Mouse (Mus musculus) embryonic facial prominence, embryonic 10.5 days (tissue): ENCODE measurements at regions not wholly inside any gene's neighbourhood (a gene's known extent, or its start where the extent isn't known, plus 50 kb on each side); places are given as distances from the start of the nearest gene placed in this dataset.

Experiments used
- DNase-seq: peaks from one replicate; pipeline ENCODE4 v3.0.0-alpha.2; 2017; ENCODE audit warnings: low spot score
- H3K27ac ChIP-seq: fragments of 300-500 bp; sonication (generic); replicated peaks from 2 replicates; pipeline ENCODE4 v1.5.1; 2016; ENCODE audit warnings: mild to moderate bottlenecking
- H3K27me3 ChIP-seq: fragments of 300-500 bp; sonication (generic); replicated peaks from 2 replicates; pipeline ENCODE4 v1.6.1; 2016; ENCODE audit warnings: low read depth, mild to moderate bottlenecking; ENCODE audit not compliant: poor library complexity, severe bottlenecking
- H3K36me3 ChIP-seq: fragments of 300-500 bp; sonication (generic); replicated peaks from 2 replicates; pipeline ENCODE4 v1.6.1; 2016; ENCODE audit warnings: mild to moderate bottlenecking, moderate library complexity
- H3K4me1 ChIP-seq: fragments of 300-500 bp; sonication (generic); 2 replicates; pipeline ENCODE4 v1.6.1; 2016
- H3K4me3 ChIP-seq: fragments of 300-500 bp; sonication (generic); 2 replicates; pipeline ENCODE4 v1.5.1; 2016; ENCODE audit warnings: mild to moderate bottlenecking, moderate library complexity
- H3K9me3 ChIP-seq: fragments of 300-500 bp; sonication (generic); 2 replicates; pipeline ENCODE4 v1.6.1; 2016; ENCODE audit warnings: mild to moderate bottlenecking
- WGBS: fragments of 180-500 bp; shearing (Covaris S2); methylation state at CpG from one replicate; pipeline ENCODE4 v1.1.7; 2016; 5-methylcytosine and 5-hydroxymethylcytosine counted together

DNA sequence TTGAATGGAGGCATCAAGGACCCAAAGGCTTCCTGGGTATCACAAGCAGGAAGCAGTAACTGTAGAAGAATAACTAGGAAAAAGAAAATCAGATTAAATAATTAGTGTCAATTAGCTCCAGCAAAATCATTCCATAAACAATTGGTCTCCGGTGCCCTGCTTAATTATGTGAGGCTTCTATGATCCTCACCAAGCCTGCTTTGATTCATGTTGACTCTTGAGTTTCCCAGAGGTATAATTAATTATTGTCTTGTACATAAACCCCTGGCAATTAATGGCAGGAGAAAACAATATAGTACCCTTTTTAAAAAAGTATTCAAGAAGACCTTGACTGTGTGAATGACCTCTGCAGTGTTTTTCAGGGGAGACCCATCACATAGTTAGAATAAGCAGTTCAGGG, 61.5 kb upstream of the Sp8 start:
- no peak overlapping the region for H3K27ac ChIP-seq
- H3K4me3 ChIP-seq = no peak overlapping the region
- DNase-seq = no peak
- no peaks in the 10 kb centered on the region for H3K4me1 ChIP-seq
- 63% methylated on average over 1 of the region's 1 CpGs for WGBS
- H3K27me3 ChIP-seq = 0 out of 2 replicates have a peak, but pooled peaks cover 4% of the 10 kb centered on the region
- no peaks in the 10 kb centered on the region for H3K36me3 ChIP-seq
- H3K9me3 ChIP-seq = no peaks in the 10 kb centered on the region

DNA sequence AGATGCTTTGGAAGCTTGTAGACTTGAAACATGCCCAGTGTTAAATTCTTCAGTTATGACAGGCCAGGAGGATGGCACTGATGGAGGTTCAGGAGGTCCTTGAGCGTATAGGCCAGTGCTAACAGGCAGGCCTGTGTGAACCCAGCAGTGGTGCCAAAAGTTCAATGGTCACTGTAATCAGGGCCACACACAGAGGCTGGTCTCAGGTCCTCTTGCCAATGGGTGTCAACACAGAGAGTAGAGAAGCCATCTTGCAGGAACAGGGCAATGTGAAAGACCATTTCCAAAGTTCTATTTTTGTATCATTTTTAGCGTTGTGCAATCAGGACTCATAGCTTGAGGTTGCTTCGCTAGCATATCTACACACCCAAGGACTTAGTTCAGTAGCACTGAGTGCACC, 64.2 kb upstream of the Sp8 start:
- Histone ChIP-seq H3K4me1 (peaks cover 5% of the 10 kb centered on the region; the same call in 1 of the 2 replicates), H3K36me3 (no peaks in the 10 kb centered on the region), H3K4me3 (no peak overlapping the region), H3K9me3 (no peaks in the 10 kb centered on the region), H3K27me3 (peaks cover 6% of the 10 kb centered on the region; the same call in 1 of the 2 replicates), H3K27ac (no peak overlapping the region)
- 85% methylated on average over 3 of the region's 3 CpGs for WGBS
- DNase-seq = no peak

DNA sequence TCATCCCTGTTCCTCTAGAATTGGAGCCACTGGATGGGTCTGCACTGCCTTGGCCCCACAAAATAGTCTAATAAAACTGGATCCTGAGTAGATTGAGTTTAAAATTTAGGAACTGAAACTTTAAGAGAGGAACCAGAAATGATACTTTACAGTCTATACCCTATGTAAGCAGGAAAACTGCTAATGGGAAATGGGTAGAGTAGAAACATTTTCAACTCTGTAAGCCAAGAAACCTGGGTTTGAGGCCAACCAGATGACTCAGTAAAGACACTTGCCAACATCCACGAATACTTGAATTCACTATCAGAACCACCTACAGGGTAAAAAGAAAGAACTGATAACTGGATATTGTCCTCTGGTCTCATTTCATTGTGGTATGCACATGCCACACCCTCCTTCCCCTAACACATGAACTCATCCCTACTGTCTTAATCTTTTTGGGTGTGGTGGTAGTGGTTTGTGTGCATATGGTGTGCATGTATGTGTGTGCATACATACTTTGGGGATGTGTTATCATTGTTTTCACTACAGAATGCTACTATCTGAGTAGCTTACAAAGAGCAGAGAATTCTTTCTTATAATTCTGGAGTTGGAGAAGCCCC, 70.6 kb upstream of the Sp8 start:
- no peak for DNase-seq
- Histone ChIP-seq H3K36me3 (no peaks in the 10 kb centered on the region), H3K27me3 (peaks cover 5% of the 10 kb centered on the region; the same call in 1 of the 2 replicates), H3K27ac (no peak overlapping the region), H3K4me3 (no peak overlapping the region), H3K9me3 (no peaks in the 10 kb centered on the region), H3K4me1 (peaks cover 5% of the 10 kb centered on the region; the same call in 1 of the 2 replicates)
- WGBS = 80% methylated on average over 1 of the region's 1 CpGs

DNA sequence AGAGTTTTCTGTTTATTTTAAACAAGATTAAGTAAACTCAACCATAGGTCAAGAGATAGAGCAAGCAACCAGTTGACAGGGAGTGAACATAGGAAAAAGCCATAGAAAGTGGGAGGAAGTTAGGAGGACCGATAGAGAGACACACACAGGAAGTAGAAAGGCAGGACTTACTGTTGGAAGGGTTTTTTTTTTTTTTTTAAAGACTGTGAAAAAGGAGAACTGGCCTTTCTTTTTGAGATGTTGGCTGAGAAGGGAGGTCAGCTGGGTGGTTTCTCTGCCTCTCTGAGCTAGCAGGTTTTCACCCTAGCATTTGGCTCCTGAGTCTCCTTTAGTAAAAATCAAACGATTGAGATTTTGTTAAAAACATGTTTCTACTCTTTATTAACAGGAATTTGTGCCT, 73.3 kb upstream of the Sp8 start:
- no peak overlapping the region for H3K27ac ChIP-seq
- H3K36me3 ChIP-seq = no peaks in the 10 kb centered on the region
- no peak overlapping the region for H3K4me3 ChIP-seq
- H3K27me3 ChIP-seq = peaks cover 5% of the 10 kb centered on the region; the same call in 1 of the 2 replicates
- DNase-seq = no peak
- no peaks in the 10 kb centered on the region for H3K4me1 ChIP-seq
- WGBS = 78% methylated on average over 2 of the region's 2 CpGs
- no peaks in the 10 kb centered on the region for H3K9me3 ChIP-seq

DNA sequence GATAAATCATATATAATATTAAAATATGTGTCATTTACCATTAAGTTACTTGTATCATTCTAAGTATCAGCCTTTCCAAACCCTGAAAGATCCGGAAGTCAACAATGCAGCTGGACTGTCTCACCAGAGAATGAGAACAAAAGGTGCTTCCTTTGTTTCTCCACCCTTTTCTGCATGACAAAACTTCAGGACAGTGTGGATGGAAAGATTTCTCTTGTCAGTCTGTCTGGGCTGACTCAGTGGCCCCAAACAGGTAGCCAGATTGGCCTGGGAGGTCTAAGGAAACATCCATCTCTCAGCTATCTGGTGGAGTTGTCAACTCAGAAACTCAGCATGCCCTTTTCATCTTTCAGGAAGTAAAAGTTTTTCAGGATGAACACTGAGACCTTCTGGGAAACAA, 79.7 kb upstream of the Sp8 start:
- H3K4me1 ChIP-seq = no peaks in the 10 kb centered on the region
- DNase-seq = no peak
- H3K4me3 ChIP-seq = no peak overlapping the region
- no peaks in the 10 kb centered on the region for H3K27me3 ChIP-seq
- 76% methylated on average over 1 of the region's 1 CpGs for WGBS
- no peak overlapping the region for H3K27ac ChIP-seq
- no peaks in the 10 kb centered on the region for H3K9me3 ChIP-seq
- no peaks in the 10 kb centered on the region for H3K36me3 ChIP-seq

DNA sequence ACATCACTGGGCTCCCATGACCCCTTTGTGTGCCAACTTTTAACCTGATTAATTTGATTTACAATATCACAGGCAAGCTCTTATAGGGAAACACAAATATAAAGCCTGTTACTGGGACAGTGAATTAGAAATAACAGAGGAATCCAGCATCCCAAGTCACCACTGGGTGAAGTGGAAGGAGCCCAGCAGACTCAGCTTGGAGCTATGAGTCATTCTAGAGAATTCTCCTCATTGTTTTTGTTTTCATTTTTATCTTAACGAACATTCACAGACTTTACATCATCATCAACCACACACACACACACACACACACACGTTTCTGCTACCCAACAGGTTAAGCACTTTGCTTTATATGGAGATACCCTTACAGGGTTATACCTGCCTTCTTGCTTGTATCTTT, 92.1 kb upstream of the Sp8 start:
- 83% methylated on average over 2 of the region's 2 CpGs for WGBS
- Histone ChIP-seq H3K4me1 (no peaks in the 10 kb centered on the region), H3K36me3 (no peaks in the 10 kb centered on the region), H3K27ac (no peak overlapping the region), H3K9me3 (no peaks in the 10 kb centered on the region), H3K4me3 (no peak overlapping the region), H3K27me3 (no peaks in the 10 kb centered on the region)
- no peak for DNase-seq

DNA sequence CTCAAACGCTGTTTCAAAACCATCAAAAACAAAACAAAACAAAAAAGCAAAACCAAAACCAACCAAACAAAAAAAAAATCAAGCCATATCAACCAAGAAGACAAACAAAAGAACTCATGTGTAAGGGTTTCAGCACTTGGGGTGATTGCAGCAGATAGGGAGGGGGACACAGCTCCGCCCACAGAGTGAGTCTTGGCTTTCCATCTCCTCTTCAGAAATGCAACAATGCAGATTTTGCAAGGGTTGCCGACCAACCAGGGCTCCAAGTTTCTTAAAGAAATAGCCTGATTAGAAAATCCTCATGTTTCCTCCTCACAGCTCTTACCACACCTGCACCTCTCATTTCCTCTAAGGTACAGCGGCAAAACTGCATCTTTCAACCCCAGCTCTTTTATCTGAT, 107.0 kb upstream of the Sp8 start:
- no peaks in the 10 kb centered on the region for H3K4me1 ChIP-seq
- H3K36me3 ChIP-seq = no peaks in the 10 kb centered on the region
- H3K9me3 ChIP-seq = no peaks in the 10 kb centered on the region
- H3K27me3 ChIP-seq = no peaks in the 10 kb centered on the region
- H3K4me3 ChIP-seq = no peak overlapping the region
- DNase-seq = no peak
- 70% methylated on average over 4 of the region's 4 CpGs for WGBS
- H3K27ac ChIP-seq = no peak overlapping the region

DNA sequence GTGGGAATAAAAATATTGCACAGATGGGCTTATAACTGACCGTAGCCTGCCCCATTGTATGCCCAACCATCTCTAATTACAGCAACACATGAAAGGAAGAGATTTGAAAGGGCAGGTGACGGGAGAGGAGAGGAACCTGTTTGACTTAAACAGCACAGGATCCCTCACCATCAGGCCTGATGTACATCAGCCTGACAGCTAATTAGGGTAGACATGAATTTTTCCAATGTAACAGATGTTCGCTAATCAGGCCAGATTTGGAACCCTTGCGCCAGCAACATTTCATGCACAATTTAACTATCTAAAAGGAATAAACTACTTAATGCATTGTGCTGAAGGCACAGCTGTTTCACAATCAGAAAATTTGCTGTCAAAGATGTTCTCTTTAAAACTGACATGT, 120.2 kb upstream of the Sp8 start:
- H3K36me3 ChIP-seq = no peaks in the 10 kb centered on the region
- no peak overlapping the region for H3K27ac ChIP-seq
- H3K4me1 ChIP-seq = no peaks in the 10 kb centered on the region
- 77% methylated on average over 4 of the region's 4 CpGs for WGBS
- no peak for DNase-seq
- no peaks in the 10 kb centered on the region for H3K27me3 ChIP-seq
- no peak overlapping the region for H3K4me3 ChIP-seq
- H3K9me3 ChIP-seq = no peaks in the 10 kb centered on the region

DNA sequence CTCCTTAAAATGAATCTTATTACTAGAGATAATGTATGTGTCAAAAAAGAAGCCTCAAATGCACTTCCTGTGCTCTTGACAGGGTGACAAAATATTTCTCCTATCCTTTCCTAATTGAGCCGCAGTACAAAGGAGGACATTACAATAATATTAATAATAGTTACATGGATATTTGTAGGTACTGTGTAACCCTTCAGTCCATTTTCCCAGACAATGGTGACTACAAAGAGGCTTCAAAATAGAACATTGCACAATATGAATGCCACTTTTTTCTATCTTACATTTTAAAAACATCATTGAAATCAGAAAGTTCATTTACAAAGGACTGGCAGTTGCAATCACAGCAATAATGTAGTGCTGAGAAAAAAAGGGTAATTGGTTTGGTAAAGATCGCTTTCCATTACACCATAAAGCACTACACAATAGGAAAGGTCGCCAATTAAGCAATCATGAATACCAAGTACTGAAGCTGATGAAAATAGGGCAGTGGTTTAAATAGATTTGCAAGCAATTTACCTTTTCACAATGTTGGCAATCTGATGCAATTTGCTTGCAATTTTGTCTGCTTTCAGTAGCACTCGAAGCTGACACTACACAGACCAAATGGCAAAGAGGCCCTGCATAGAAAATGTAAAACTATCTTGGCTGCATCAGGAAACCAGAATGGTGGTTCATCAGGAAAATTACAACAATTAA, 126.1 kb upstream of the Sp8 start:
- H3K4me3 ChIP-seq = no peak overlapping the region
- H3K27me3 ChIP-seq = no peaks in the 10 kb centered on the region
- no peaks in the 10 kb centered on the region for H3K4me1 ChIP-seq
- no peaks in the 10 kb centered on the region for H3K36me3 ChIP-seq
- 72% methylated on average over 4 of the region's 4 CpGs for WGBS
- no peak for DNase-seq
- no peaks in the 10 kb centered on the region for H3K9me3 ChIP-seq
- no peak overlapping the region for H3K27ac ChIP-seq

DNA sequence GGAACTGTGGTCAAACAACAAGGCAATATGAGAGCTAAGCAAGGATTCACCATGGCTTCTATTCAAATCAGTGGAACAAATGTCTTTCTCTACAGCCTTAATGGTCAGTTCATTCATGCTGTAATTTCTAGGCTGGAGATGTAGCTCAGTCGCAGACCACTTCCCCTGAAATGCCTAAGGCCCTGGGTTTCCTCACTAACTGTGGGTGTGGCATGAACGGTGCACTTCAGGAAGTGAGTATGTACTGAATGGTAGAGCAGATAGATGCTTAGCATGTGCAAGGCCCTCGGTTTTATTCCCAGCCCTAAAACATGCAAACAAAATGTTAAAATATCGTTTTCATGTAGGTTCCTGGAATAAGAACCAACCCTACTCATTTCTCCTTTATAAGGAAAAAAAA, 129.3 kb upstream of the Sp8 start:
- Histone ChIP-seq H3K36me3 (no peaks in the 10 kb centered on the region), H3K9me3 (no peaks in the 10 kb centered on the region), H3K4me1 (no peaks in the 10 kb centered on the region), H3K27me3 (no peaks in the 10 kb centered on the region), H3K4me3 (no peak overlapping the region), H3K27ac (no peak overlapping the region)
- DNase-seq = no peak
- 80% methylated on average over 4 of the region's 4 CpGs for WGBS

DNA sequence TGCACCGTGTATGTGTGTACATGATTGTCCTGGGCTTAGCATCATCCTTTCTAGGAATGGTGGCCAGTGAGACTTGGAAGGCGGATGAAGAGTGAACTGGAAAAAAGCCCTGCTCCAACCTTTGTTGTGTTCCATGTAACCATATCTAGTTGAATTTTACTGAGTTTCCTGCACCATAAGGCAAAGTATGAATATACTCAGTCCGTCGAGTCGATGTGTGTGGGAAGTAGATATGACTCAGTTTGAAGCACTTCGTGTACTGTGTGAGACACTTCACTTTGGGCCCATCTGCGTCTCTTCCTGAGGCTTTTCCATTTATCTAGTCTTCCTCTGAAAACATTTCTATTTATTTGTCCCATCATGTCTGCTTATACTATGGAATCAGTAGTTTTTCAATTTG, 139.5 kb upstream of the Sp8 start:
- Histone ChIP-seq H3K9me3 (no peaks in the 10 kb centered on the region), H3K27ac (no peak overlapping the region), H3K4me1 (no peaks in the 10 kb centered on the region), H3K27me3 (no peaks in the 10 kb centered on the region), H3K36me3 (no peaks in the 10 kb centered on the region), H3K4me3 (no peak overlapping the region)
- DNase-seq = no peak
- WGBS = 86% methylated on average over 7 of the region's 7 CpGs

DNA sequence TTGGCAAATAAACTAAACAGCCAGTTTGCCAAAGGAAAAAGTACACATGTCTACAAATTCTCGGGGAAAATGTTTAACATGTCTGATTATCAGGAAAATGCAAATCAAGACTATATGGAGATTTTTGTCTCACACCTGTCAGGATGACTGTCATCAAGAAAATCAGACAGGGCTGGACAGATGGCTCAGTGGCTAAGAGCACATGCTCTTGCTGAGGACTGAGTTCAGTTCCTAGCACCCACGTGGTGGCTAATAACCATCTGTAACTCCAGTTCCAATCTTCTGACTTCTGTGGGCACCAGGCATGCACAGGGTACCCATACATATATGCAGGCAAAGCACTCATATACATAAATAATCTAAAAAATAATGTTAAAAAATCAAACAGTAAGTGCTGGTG, 141.3 kb upstream of the Sp8 start:
- H3K4me3 ChIP-seq = no peak overlapping the region
- no peaks in the 10 kb centered on the region for H3K27me3 ChIP-seq
- no peaks in the 10 kb centered on the region for H3K36me3 ChIP-seq
- WGBS = 86% methylated on average over 2 of the region's 2 CpGs
- H3K27ac ChIP-seq = no peak overlapping the region
- no peak for DNase-seq
- no peaks in the 10 kb centered on the region for H3K4me1 ChIP-seq
- H3K9me3 ChIP-seq = no peaks in the 10 kb centered on the region

DNA sequence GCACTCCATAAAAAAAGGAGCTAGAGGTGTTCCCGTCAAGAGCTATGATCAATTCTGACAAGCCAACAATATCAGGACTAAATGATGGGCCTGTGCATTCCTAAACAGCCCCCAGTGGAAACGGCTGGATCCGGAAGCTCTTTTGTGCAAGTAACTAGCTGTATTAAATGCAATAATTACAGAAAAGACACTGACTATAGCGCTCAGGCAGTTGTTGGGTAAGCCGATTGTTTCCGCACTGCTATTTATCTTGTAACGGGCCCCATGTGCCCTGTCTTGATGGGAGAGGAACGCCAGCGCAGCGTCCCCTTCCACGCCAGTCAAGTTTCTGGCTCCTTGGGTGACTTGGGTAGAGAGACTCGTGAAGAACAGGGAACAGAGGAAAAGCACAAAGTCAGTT, 142.4 kb upstream of the Sp8 start:
- no peak overlapping the region for H3K27ac ChIP-seq
- H3K4me1 ChIP-seq = no peaks in the 10 kb centered on the region
- no peak overlapping the region for H3K4me3 ChIP-seq
- WGBS = 72% methylated on average over 12 of the region's 12 CpGs
- no peaks in the 10 kb centered on the region for H3K9me3 ChIP-seq
- DNase-seq = no peak
- H3K36me3 ChIP-seq = no peaks in the 10 kb centered on the region
- H3K27me3 ChIP-seq = no peaks in the 10 kb centered on the region
